Mouse (Mus musculus) testis, adult 2 months (tissue): ENCODE measurements around the gene Fxyd2.

ENCODE experiments used
- CTCF ChIP-seq: fragments of 200-500 bp; IDR thresholded peaks from 2 replicates; pipeline ENCODE4 v1.5.1; 2012; ENCODE audit warnings: low read depth, mild to moderate bottlenecking, inconsistent platforms, low read length, moderate library complexity; ENCODE audit not compliant: control insufficient read depth, insufficient read depth, insufficient replicate concordance
- POLR2A ChIP-seq: fragments of 200-500 bp; IDR thresholded peaks from 2 replicates; pipeline ENCODE4 v1.6.1; 2012; ENCODE audit warnings: low read depth, mild to moderate bottlenecking, inconsistent platforms, low read length, moderate library complexity; ENCODE audit not compliant: control insufficient read depth

DNA sequence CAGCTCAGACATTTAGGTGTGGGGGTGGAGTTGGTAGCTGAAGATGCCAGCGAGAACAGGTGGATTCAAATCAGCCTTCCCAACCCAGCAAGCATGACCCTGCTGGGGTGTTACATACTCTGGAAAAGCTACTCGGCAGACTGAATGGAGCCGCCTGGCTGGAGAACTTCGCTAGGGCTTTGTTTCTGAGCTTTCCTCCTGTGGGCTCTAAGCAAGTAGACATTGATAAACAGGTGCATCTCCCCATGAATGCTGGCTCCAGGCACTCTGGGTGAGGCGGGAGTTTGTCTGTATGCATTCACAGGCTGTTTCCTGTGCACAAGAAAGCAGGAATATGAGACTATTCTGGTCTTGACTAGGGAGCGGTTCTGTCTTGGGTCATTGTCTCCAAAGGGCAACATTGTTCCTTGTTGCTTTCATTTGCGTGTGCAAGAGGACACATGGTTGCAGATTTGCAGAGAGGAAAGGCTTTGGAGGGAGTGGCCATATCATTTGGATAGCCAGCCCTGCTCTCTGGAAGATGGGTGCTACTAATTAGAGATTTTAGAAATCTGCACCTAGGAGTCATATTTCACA lies 35.7 kb upstream of the Fxyd2 start:
- no peak for TF ChIP-seq POLR2A
- TF ChIP-seq CTCF: no peak
